Mouse (Mus musculus): ENCODE measurements around the gene Gsg1l2.

Gsg1l2 gene

GRCm38 (mm10) chr11:67774379-67774778 lies at the start of gene Gsg1l2:
Gene Gsg1l2, plus strand, starts transcription at chr11:67774608.
- no peak for DNase-seq (ENCODE audit: extremely low spot score)

DNA sequence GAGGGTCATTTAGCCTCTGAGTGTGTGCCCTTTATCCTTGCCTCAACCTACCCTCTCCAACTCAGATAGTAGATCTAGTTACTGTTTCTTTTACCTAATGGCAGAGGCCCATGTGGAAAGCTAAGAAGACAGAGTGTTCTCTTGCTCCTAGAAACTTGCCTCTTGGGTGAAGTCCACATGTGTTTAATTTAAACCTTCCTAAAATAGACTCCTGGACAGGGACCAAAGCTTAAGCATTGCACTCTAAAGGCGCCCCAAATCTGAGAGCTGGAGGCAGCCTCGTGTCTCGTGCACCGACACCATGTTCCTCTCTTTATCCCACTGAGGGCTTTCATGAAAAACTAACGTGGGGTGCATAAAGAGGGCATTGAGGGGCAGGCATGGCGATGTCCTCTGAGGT lies 47.3 kb upstream of the Gsg1l2 start:
- no peak for DNase-seq (ENCODE audit: extremely low spot score)

GRCm38 (mm10) chr11:67728726-67729125 lies 45.7 kb upstream of the Gsg1l2 start:
- no peak for DNase-seq (ENCODE audit: extremely low spot score)

DNA sequence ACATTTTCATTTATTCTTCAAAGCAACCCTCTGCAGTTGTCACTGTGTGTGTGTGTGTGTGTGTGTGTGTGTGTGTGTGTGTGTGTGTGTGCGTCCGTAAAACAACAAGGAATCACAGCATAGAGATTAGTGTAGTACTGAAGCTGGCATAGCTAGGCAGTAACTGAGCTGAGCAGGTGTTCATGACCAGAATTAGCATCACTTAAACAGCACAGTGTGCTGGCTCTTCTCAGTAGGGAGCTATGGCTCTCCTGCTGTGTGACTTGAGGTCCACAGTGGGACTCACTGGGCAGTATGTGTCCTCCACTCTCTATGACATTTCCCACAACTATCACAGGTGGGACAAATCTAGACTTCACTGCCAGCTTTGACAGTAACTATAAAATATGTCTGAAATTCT lies 43.4 kb upstream of the Gsg1l2 start:
- no peak for DNase-seq (ENCODE audit: extremely low spot score)

DNA sequence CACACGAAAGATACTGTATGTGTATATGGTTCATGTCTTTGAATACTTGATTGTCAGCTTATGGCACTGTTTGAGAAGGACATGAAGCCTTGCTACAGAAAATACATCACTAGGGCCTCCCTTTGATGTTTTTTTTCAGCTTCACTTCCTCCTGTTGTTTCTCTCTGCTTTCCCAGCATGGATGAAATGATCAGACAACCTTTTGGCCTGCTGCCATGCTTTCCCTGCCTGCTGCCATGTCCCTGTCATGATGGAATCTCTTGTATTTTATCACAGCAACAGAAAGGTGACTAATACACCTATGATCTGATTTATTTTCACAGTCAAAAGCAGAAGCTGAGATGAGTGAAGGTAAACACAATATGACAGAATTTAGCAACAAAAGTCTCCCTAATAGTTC lies 40.7 kb upstream of the Gsg1l2 start:
- DNase-seq (ENCODE audit: extremely low spot score) = no peak

DNA sequence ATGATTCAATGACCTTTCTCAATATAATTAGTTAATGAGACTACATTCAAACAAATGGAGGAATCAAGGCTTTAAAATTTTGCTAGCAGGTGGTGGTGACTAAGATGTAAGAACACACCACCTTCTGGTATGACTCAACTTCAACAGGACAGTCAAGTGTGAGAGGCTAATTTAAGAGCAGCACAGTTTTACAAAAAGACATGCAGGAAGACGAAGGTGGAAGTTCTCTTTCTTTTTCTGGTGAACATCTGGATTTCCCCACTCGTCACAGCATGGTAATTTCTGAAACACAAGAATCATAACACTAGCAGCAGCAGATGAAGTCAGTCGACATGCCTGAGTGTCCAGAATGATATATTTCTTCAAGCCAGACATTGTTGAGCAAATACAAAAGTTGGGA lies 39.8 kb upstream of the Gsg1l2 start:
- DNase-seq (ENCODE audit: extremely low spot score) = no peak

GRCm38 (mm10) chr11:67738345-67738744 lies 36.1 kb upstream of the Gsg1l2 start:
- DNase-seq (ENCODE audit: extremely low spot score) = no peak

GRCm38 (mm10) chr11:67738846-67739490 lies 35.4 kb upstream of the Gsg1l2 start:
- no peak for DNase-seq (ENCODE audit: extremely low spot score)

DNA sequence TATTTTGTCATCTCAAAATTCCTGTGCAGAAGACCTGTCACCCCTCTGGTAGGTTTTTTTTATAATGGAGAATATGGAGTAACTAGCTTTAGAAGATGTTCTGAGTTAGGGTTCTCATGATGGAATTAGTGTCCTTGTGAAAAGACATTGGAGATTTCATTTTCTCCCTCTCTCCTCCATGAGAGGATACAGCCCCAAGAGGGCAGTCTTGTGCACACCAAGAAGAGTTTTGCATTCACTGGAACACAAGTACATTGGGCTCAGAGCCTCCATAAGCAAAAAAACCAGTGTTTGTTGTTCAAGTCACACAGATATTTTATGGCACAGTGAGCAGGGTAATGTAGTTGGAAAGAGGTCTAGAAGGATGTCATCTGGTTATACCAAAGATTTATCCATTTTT lies 32.8 kb upstream of the Gsg1l2 start:
- no peak for DNase-seq (ENCODE audit: extremely low spot score)

- DNase-seq (ENCODE audit: extremely low spot score) = no peak
Measured at GRCm38 (mm10) chr11:67756287-67756686, 18.1 kb upstream of the Gsg1l2 start.

GRCm38 (mm10) chr11:67757373-67758167 lies 16.8 kb upstream of the Gsg1l2 start:
- DNase-seq (ENCODE audit: extremely low spot score) = no peak

DNA sequence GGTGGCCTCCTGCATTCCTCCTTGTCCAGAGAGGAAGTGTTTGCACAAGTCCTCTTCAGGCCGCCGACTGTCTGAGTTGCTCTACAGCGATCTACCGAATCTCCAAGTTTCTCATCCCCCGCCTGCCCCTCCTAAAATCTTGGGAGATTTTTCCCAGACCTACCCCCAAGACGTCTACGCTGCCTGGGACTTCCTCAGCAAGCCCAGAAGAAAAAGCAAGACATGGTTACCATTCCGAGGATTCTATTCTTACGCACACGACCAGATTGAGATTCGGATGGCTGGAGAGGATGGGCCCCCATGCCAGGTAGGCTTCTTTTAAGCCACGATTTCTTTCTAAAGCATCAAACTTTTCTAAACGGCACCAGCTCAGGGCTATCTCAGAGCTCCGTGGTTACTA lies 3.4 kb upstream of the Gsg1l2 start, which contains the start of gene Glp2r:
TSS of gene Glp2r (minus strand) at position 101 of the 400 bp plus-strand sequence.
- no peak for DNase-seq (ENCODE audit: extremely low spot score)

- no peak for DNase-seq (ENCODE audit: extremely low spot score)
Measured at GRCm38 (mm10) chr11:67771691-67772090, 2.7 kb upstream of the Gsg1l2 start.

DNA sequence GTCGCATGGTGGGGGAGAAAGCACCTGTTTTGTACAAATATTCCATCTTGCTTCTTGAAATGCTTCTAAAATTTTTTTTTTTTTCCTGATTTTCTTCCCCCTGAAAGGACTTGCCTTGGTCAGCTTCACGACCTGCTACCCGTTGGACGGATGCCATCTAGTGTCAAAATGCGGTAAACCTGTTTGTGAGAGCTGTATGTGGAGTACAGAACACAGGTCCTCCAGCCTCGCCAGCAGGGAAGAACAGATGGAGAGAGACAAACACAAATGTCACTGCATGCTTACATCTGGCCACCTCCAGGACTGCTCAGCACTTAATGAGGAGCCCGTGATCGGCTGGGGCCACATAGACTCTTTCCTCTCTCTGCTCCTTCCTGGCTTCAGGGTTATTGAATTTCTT lies 1.8 kb upstream of the Gsg1l2 start:
- peak; percentile 58 for DNase-seq (ENCODE audit: extremely low spot score)

- no peak for DNase-seq (ENCODE audit: extremely low spot score)
Measured at GRCm38 (mm10) chr11:67790182-67790581, 15.8 kb downstream of the Gsg1l2 start.

- no peak for DNase-seq (ENCODE audit: extremely low spot score)
Measured at GRCm38 (mm10) chr11:67797931-67798330, 23.5 kb downstream of the Gsg1l2 start, which contains the start of gene Dhrs7c. Gene Dhrs7c, plus strand, starts transcription at chr11:67798187.

- DNase-seq (ENCODE audit: extremely low spot score) = no peak
Measured at GRCm38 (mm10) chr11:67800130-67800723, 25.8 kb downstream of the Gsg1l2 start.

DNA sequence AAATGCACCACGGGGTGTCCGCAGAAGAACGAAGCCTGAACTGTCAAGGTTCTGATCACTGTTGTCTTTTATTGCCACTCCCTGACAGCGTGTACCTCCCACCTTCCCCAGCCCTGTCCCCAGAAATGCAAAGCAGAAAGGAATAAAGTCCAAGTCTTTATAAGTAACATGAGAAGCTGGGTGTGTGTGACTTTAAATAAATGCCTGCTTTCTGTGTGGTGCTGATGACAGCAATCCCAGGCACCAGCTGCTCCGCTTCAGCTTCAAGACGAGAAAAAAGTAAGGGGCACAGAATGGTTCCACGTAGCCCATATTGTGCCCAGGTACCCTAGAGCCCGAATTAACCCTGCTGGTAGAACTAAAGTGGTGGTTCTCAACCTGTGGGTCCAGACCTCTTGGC lies 26.8 kb downstream of the Gsg1l2 start:
- DNase-seq (ENCODE audit: extremely low spot score) = no peak

DNA sequence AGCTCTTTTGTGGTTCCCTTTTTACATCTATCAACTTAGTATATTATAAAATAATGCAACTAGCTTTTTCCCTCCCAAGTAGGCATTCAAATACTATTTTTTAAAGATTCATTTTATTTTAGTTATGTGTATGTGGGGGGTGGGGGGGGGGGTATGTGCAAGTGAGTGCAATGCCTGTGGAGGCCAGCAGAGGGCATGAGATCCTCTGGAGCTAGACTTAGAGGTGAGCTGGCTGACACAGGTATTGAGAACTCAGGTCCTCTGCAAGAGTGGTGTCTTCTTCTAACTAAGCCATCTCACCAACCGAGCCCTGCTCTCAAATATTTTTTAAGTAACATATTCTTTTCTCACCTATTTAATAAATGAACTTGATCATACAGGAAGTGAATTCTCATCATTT lies 31.1 kb downstream of the Gsg1l2 start:
- DNase-seq (ENCODE audit: extremely low spot score) = no peak

GRCm38 (mm10) chr11:67806832-67807597 lies 32.6 kb downstream of the Gsg1l2 start:
- DNase-seq (ENCODE audit: extremely low spot score) = no peak

DNA sequence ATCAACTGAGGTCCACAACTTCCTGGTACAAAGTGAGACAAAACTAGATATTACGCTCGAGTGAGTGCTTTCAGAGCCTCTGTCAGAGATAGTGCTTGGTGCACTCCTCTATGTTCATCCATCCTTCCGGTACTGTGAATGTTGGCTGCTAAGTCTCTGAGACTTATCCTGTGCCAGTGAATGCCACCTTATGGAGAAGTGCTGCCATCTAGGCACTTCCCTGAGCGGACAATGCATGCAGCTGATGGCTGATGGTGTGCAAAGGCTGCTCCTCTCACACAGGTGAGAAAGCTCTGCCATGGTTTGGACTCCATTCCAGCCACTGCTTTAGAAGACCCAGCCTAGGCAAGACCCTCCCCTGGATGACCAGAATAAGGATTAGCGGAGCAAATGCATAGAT lies 33.6 kb downstream of the Gsg1l2 start:
- DNase-seq (ENCODE audit: extremely low spot score) = no peak

GRCm38 (mm10) chr11:67811535-67811934 lies 37.1 kb downstream of the Gsg1l2 start:
- DNase-seq (ENCODE audit: extremely low spot score) = no peak
